In the genomic region with DNA sequence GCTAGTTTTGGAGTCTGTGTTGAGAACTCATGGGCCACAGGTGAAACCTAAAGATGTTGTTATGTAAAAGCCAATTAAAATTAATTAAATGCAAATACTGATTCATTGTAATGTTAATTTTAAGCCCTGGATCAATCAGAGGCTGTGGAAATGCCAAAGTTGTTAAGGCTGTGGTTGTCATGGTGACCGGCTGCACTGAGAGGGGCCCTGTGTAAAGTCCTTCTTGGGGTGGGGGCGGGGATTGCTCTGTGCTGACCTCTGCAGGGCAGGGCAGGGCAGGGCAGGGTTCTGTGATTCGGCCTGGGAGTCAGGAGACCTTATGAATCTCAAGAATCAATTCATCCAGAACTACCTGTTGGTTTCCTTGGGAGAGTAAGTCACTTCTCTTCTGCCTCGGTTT, we compare ENCODE assay signal across 9 mouse cellular contexts. TPM values are rescaled to one million over a fixed set of nuclear protein-coding genes. Genes with fewer than 3 reads are reported as not detected.
A peak's percentile ranks its signal among the peaks of the same experiment; 100 is the strongest.
DNase-seq lines count a peak whose midpoint lies in the region; ATAC-seq and TF ChIP-seq lines count a peak whose summit lies in the region.
"Had no signal": no experiment of that assay in that cellular context is flagged by ENCODE, and none has a peak within 500 bp of the region (broad histone marks: within the 10 kb centered on the region; RNA-seq: fewer than 3 reads in every experiment).

No protein-coding gene starts in this region.

- no peak overlapping the region for H3K4me3 ChIP-seq in hindbrain, embryonic 10.5 days
- H3K4me3 ChIP-seq in hindbrain, embryonic 13.5 days = no peak overlapping the region
- H3K4me3 ChIP-seq in intestine, postnatal 0 days (ENCODE audit: low read depth, low read length) = no peak overlapping the region
- no peak overlapping the region for H3K4me3 ChIP-seq in midbrain, postnatal 0 days (ENCODE audit: low read depth, low read length)

- no peak overlapping the region for H3K4me2 ChIP-seq in hindbrain, embryonic 13.5 days
- peak overlapping the region; percentile 48; the same call in 1 of the 2 replicates for H3K4me2 ChIP-seq in intestine, postnatal 0 days (replicated peaks; ENCODE audit: low read depth)
- no peak overlapping the region for H3K4me2 ChIP-seq in midbrain, postnatal 0 days (ENCODE audit: low read depth, low read length, poor library complexity, severe bottlenecking)

- no peaks in the 10 kb centered on the region for H3K9me3 ChIP-seq in hindbrain, embryonic 10.5 days
- H3K9me3 ChIP-seq in hindbrain, embryonic 13.5 days = no peaks in the 10 kb centered on the region
- H3K9me3 ChIP-seq in intestine, postnatal 0 days (ENCODE audit: control insufficient read depth) = no peaks in the 10 kb centered on the region
- H3K9me3 ChIP-seq in midbrain, postnatal 0 days (ENCODE audit: low read length) = no peaks in the 10 kb centered on the region

- peak; percentile 73 for TF ChIP-seq CTCF in intestine, postnatal 0 days (IDR thresholded peaks at IDR 0.05; ENCODE audit: low read depth)
- peak; percentile 51 for TF ChIP-seq CTCF in midbrain, postnatal 0 days (IDR thresholded peaks at IDR 0.05)

- no peaks in the 10 kb centered on the region for H3K36me3 ChIP-seq in hindbrain, embryonic 10.5 days
- H3K36me3 ChIP-seq in hindbrain, embryonic 13.5 days = no peaks in the 10 kb centered on the region
- H3K36me3 ChIP-seq in intestine, postnatal 0 days (ENCODE audit: control insufficient read depth, insufficient read depth) = no peaks in the 10 kb centered on the region
- H3K36me3 ChIP-seq in midbrain, postnatal 0 days (ENCODE audit: insufficient read depth, low read length) = no peaks in the 10 kb centered on the region

- DNase-seq in hindbrain, embryonic 10.5 days (ENCODE audit: low spot score) = peak; percentile 64
- peak; percentile 78 for DNase-seq in embryo, embryonic 10.5 days (ENCODE audit: low spot score)
- no peak for DNase-seq in midbrain, postnatal 0 days (ENCODE audit: low spot score)
- DNase-seq in right cerebral cortex, postnatal 25 days = no peak
- no peak for DNase-seq in left cerebral cortex, postnatal 25 days (ENCODE audit: low spot score in 2 of 2)
- DNase-seq in cerebellum, adult 11 months = no peak
- DNase-seq: layer of hippocampus, postnatal 36 days had no signal

- peak overlapping the region; percentile 56 for H3K27ac ChIP-seq in hindbrain, embryonic 10.5 days
- H3K27ac ChIP-seq in hindbrain, embryonic 13.5 days = no peak overlapping the region
- H3K27ac ChIP-seq in intestine, postnatal 0 days (ENCODE audit: low read depth, low read length) = peak overlapping the region; percentile 79
- H3K27ac ChIP-seq in midbrain, postnatal 0 days (ENCODE audit: low read depth, low read length) = no peak overlapping the region

- WGBS in hindbrain, embryonic 10.5 days = 16% methylated on average over 4 of the region's 4 CpGs
- 17% methylated on average over 4 of the region's 4 CpGs for WGBS in hindbrain, embryonic 13.5 days
- 29% methylated on average over 4 of the region's 4 CpGs for WGBS in intestine, postnatal 0 days
- WGBS in midbrain, postnatal 0 days = 18% methylated on average over 4 of the region's 4 CpGs

- ATAC-seq in hindbrain, embryonic 13.5 days (ENCODE audit: low FRiP score) = no peak
- ATAC-seq in intestine, postnatal 0 days = peak; percentile 70
- peak; percentile 61; the same call in 1 of the 2 replicates for ATAC-seq in midbrain, postnatal 0 days (ENCODE audit: low FRiP score)

- intact Hi-C loops in left cerebral cortex, postnatal 25 days (cut with DNase I) = no loop called here

- H3K4me1 ChIP-seq in hindbrain, embryonic 10.5 days (replicated peaks) = peaks cover 43% of the 10 kb centered on the region
- H3K4me1 ChIP-seq in hindbrain, embryonic 13.5 days (replicated peaks) = peaks cover 41% of the 10 kb centered on the region
- H3K4me1 ChIP-seq in intestine, postnatal 0 days (replicated peaks; ENCODE audit: control insufficient read depth, insufficient read depth, low read length) = 0 out of 2 replicates have a peak, but pooled peaks cover 17% of the 10 kb centered on the region
- no peaks in the 10 kb centered on the region for H3K4me1 ChIP-seq in midbrain, postnatal 0 days (ENCODE audit: insufficient read depth, low read length)

- H3K9ac ChIP-seq in hindbrain, embryonic 13.5 days = no peak overlapping the region
- no peak overlapping the region for H3K9ac ChIP-seq in intestine, postnatal 0 days (ENCODE audit: low read depth, low read length)
- no peak overlapping the region for H3K9ac ChIP-seq in midbrain, postnatal 0 days (replicated peaks; ENCODE audit: low read length, poor library complexity, severe bottlenecking)

- H3K27me3 ChIP-seq in hindbrain, embryonic 10.5 days (ENCODE audit: insufficient read depth, poor library complexity, severe bottlenecking) = no peaks in the 10 kb centered on the region
- H3K27me3 ChIP-seq in hindbrain, embryonic 13.5 days = no peaks in the 10 kb centered on the region
- no peaks in the 10 kb centered on the region for H3K27me3 ChIP-seq in intestine, postnatal 0 days (replicated peaks; ENCODE audit: control insufficient read depth, insufficient read depth, low read length)
- no peaks in the 10 kb centered on the region for H3K27me3 ChIP-seq in midbrain, postnatal 0 days (ENCODE audit: insufficient read depth, low read length)

RNA-seq across cellular contexts. Expression of a gene that starts 18.8 kb away (rescaled TPM):
- 35.9 and 39.9 TPM in 2 replicates for polyA plus RNA-seq in hindbrain, embryonic 10.5 days (2016; fragmentation: Nextera tagmentation; extraction: Ambion mirVana)
- 77.6 and 79.9 TPM in 2 replicates for polyA plus RNA-seq in hindbrain, embryonic 13.5 days (2015; fragmentation: Nextera tagmentation; extraction: Ambion mirVana)
- 32.3 and 35.4 TPM in 2 replicates for polyA plus RNA-seq in intestine, postnatal 0 days (2015; fragmentation: Nextera tagmentation; extraction: Ambion mirVana)
- total RNA-seq in midbrain, postnatal 0 days (2014; rRNA removed) = 75.0 and 94.0 TPM in 2 replicates
- 139 and 149 TPM in 2 replicates for polyA plus RNA-seq in midbrain, postnatal 0 days (2015; fragmentation: Nextera tagmentation; extraction: Ambion mirVana)
- 10 to 100 TPM; 98.4 to 99.2 TPM for total RNA-seq in left cerebral cortex, postnatal 25 days (2021)

Comparison
In these comparisons a context has a peak if more than half of its experiments do, and no peak if none do; other contexts are left out.
1. H3K27ac ChIP-seq: peak in hindbrain, embryonic 10.5 days (single experiment) and intestine, postnatal 0 days (single experiment); none in hindbrain, embryonic 13.5 days (single experiment) and midbrain, postnatal 0 days (single experiment).
2. DNase-seq: peak in hindbrain, embryonic 10.5 days (single experiment) and embryo, embryonic 10.5 days (single experiment); none in midbrain, postnatal 0 days (single experiment), right cerebral cortex, postnatal 25 days (single experiment), left cerebral cortex, postnatal 25 days (0 of 2) and cerebellum, adult 11 months (single experiment).